Mouse (Mus musculus) adrenal gland, postnatal 25 days (tissue): ENCODE results near the gene Cd6. TPM values are rescaled to one million over a fixed set of nuclear protein-coding genes. Genes with fewer than 3 reads are reported as not detected.

Source experiments
- DNase-seq: peaks from one replicate; pipeline ENCODE4 v3.0.0; 2021; ENCODE audit warnings: mixed read lengths
- total RNA-seq: library from RNA; stranded (reverse); gene quantifications from 2 replicates; pipeline ENCODE4 v1.2.3, GENCODE M21; 2021

Gene Cd6
- total RNA-seq, 1 experiment from 2014 or later, result not detected

- no peak for DNase-seq
These were observed 67.4 kb downstream of the Cd6 start for GRCm38 (mm10) chr19:10762468-10762867.

GRCm38 (mm10) chr19:10761794-10762415 lies 68.0 kb downstream of the Cd6 start:
- DNase-seq, result no peak

GRCm38 (mm10) chr19:10759983-10760831 lies 69.7 kb downstream of the Cd6 start:
- no peak for DNase-seq

- DNase-seq, result no peak
These were observed 70.3 kb downstream of the Cd6 start for GRCm38 (mm10) chr19:10759525-10759924.

GRCm38 (mm10) chr19:10758708-10759107 lies 71.2 kb downstream of the Cd6 start:
- DNase-seq, result no peak

- DNase-seq, result no peak
These were observed 72.3 kb downstream of the Cd6 start for GRCm38 (mm10) chr19:10757526-10757925.

- no peak for DNase-seq
These were observed 72.7 kb downstream of the Cd6 start for GRCm38 (mm10) chr19:10757125-10757524.

- no peak for DNase-seq
These were observed 77.2 kb downstream of the Cd6 start for GRCm38 (mm10) chr19:10752646-10753045.

- DNase-seq, result no peak
These were observed 77.8 kb downstream of the Cd6 start for GRCm38 (mm10) chr19:10752106-10752505.

GRCm38 (mm10) chr19:10751607-10752006 lies 78.3 kb downstream of the Cd6 start:
- no peak for DNase-seq

GRCm38 (mm10) chr19:10750161-10750560 lies 79.7 kb downstream of the Cd6 start:
- no peak for DNase-seq

GRCm38 (mm10) chr19:10749295-10749694 lies 80.6 kb downstream of the Cd6 start:
- no peak for DNase-seq

- no peak for DNase-seq
These were observed 81.3 kb downstream of the Cd6 start for GRCm38 (mm10) chr19:10748401-10749102.

- DNase-seq, result no peak
These were observed 82.1 kb downstream of the Cd6 start for GRCm38 (mm10) chr19:10747718-10748117.

GRCm38 (mm10) chr19:10747182-10747581 lies 82.7 kb downstream of the Cd6 start:
- DNase-seq, result no peak

- DNase-seq, result no peak
These were observed 87.3 kb downstream of the Cd6 start for GRCm38 (mm10) chr19:10742565-10742964.

- DNase-seq, result no peak
These were observed 87.7 kb downstream of the Cd6 start for GRCm38 (mm10) chr19:10742145-10742544.

- no peak for DNase-seq
These were observed 89.0 kb downstream of the Cd6 start for GRCm38 (mm10) chr19:10740641-10741440.

- no peak for DNase-seq
These were observed 89.9 kb downstream of the Cd6 start for GRCm38 (mm10) chr19:10739916-10740315.
